Mouse (Mus musculus) kidney, adult 2 months (tissue): ENCODE measurements around the gene Ak8. TPM values are rescaled to one million over a fixed set of nuclear protein-coding genes. Genes with fewer than 3 reads are reported as not detected.

Experiments
- DNase-seq: peaks from one replicate; pipeline ENCODE4 v3.0.0; 2021
- H3K27ac ChIP-seq: fragments of 200-500 bp; 2 replicates; pipeline ENCODE4 v1.5.1; 2012; ENCODE audit warnings: low read depth, low read length, control low read depth, inconsistent platforms; ENCODE audit not compliant: insufficient read depth
- H3K27me3 ChIP-seq: fragments of 200-500 bp; replicated peaks from 2 replicates; pipeline ENCODE4 v1.6.1; 2012; ENCODE audit warnings: mild to moderate bottlenecking, moderate library complexity, low read length, inconsistent platforms; ENCODE audit not compliant: control insufficient read depth, insufficient read depth
- H3K36me3 ChIP-seq: fragments of 200-500 bp; 2 replicates; pipeline ENCODE4 v1.6.1; 2012; ENCODE audit warnings: mild to moderate bottlenecking, moderate library complexity, low read length, inconsistent platforms; ENCODE audit not compliant: control insufficient read depth, insufficient read depth
- H3K4me1 ChIP-seq: fragments of 200-500 bp; 2 replicates; pipeline ENCODE4 v1.6.1; 2011; ENCODE audit warnings: low read length; ENCODE audit not compliant: control insufficient read depth, insufficient read depth
- H3K4me3 ChIP-seq: fragments of 200-500 bp; 2 replicates; pipeline ENCODE4 v1.5.1; 2011; ENCODE audit warnings: mild to moderate bottlenecking, low read depth, low read length, control low read depth; ENCODE audit not compliant: insufficient read depth
- CTCF ChIP-seq: fragments of 200-500 bp; conservative IDR thresholded peaks from 2 replicates; pipeline ENCODE4 v1.5.1; 2011; ENCODE audit warnings: low read depth, mild to moderate bottlenecking, control low read depth, low read length, moderate library complexity, mixed read lengths; ENCODE audit not compliant: insufficient read depth, insufficient read length
- POLR2A ChIP-seq: fragments of 200-500 bp; IDR thresholded peaks from one replicate; pipeline ENCODE4 v1.6.1; 2011; ENCODE audit warnings: low read depth, low read length, control low read depth
- WGBS: fragments of 180-500 bp; shearing (Covaris S2); methylation state at CpG from one replicate; pipeline ENCODE4 v1.1.7; 2018; 5-methylcytosine and 5-hydroxymethylcytosine counted together
- polyA plus RNA-seq: library from polyadenylated mRNA; depleted of rRNA; stranded (reverse); fragments of >200 nt; gene quantifications from 2 replicates; pipeline ENCODE4 v1.2.3, GENCODE M21; 2012; rRNA removed

The Ak8 gene
- polyA plus RNA-seq: 0.34 and 0.36 TPM in 2 replicates

DNA sequence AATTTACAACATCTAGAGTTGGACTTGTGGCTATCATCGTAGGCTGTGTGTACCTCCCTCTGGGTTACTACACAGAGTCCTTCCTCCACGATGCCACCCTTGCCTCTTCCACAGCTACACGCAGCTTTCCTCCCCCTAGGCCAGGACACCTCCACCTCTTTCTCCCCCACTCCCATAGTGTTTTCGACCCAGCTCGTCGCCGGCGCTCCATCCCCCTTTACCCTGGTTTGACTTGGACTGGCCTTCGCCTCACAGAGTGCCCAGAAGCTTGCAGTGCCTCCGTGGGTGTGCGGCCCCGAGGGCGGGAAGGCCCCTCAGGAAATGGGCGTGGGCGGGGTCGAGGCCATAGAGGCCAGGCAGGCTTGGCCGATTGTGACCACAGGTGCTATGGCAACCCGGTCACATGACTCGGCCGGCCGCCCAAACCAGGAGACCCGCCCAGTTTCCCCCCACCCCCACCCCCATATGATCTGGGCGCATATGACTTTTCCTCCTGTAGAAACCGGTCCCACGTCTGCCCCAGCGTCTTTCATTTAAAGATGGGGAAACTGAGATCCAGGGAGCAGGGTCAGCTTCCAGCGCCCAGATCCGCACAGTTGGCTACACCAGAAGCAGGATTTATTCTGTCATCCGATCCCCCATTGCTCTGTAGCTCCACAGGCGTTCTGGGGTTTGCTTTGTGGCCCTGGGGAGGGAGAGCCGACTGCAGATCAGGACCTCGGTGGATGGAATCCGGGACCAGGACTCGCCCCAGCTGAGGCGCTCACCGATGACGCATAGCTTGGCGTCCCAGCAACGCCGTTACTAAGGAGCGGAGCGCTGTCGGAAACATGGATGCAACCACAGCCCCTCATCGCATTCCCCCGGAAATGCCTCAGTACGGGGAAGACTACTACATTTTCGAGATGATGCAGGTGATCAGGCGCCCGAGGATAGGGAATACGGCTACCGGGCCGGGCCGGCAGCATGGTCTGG lies at the start of gene Ak8, which contains the start of gene Spaca9:
Ak8 (plus strand) TSS at position 804 of the 975 bp plus-strand sequence.
Spaca9 (minus strand) TSS at position 367 of the 975 bp plus-strand sequence.
- WGBS: 3% methylated on average over 53 of the region's 53 CpGs
- Histone ChIP-seq H3K27ac (no peak within 1 kb of the TSS), H3K27me3 (no peaks in the 10 kb centered on the region), H3K4me1 (no peaks in the 10 kb centered on the region; the same call in 1 of the 2 replicates), H3K36me3 (no peaks in the 10 kb centered on the region), H3K4me3 (peak within 1 kb of the TSS; percentile 82)
- TF ChIP-seq CTCF (no peak), POLR2A (no peak)
- peak; percentile 71 for DNase-seq

DNA sequence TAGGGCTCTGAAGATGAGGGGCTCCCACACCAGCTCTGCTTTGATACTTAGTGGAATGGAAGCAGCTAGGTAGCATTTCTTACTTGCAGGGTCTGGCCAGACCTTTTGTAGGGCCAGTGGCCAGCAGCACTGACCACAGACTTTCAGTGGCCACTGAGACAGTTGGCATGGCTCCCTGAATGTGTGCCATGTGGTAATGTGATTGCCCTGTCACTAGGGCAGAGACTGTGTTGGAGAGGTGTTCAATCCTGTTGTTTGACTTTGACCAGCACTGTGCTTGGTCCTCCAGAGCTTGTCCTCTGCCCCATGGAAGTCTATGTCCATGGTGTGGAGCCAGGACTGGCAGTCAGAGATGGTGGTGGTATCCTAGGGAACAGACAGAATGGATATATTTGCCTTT lies 49.4 kb upstream of the Ak8 start:
- DNase-seq: peak; percentile 77
- H3K36me3 ChIP-seq: no peaks in the 10 kb centered on the region
- H3K27me3 ChIP-seq: no peaks in the 10 kb centered on the region
- TF ChIP-seq POLR2A (no peak), CTCF (no peak)
- H3K4me1 ChIP-seq: peaks cover 8% of the 10 kb centered on the region; the same call in 1 of the 2 replicates
- no peak overlapping the region for H3K27ac ChIP-seq
- no peak overlapping the region for H3K4me3 ChIP-seq

DNA sequence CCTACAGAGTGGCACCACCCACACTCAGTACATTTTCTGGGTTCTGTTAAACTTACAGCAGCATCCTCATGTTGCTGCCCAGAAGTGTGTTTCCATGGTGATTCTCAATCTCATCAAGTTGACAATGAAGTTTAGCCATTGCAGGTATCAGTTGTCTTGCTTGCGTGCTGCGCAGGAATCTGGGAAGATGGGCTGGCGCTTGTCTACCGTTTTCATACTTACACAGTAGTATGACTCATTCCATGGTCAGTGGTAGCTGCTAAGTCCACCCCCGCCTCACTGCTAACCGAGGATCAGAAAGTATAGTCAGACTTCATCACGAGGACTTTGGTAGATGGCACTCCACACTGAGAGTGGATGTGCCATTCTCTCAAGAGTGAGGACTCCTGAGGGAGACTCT lies 46.6 kb upstream of the Ak8 start:
- WGBS: 95% methylated on average over 7 of the region's 7 CpGs
- Histone ChIP-seq H3K36me3 (no peaks in the 10 kb centered on the region; the same call in 1 of the 2 replicates), H3K4me3 (no peak overlapping the region), H3K27me3 (no peaks in the 10 kb centered on the region), H3K4me1 (peaks cover 2% of the 10 kb centered on the region; the same call in 1 of the 2 replicates), H3K27ac (no peak overlapping the region)
- no peak for TF ChIP-seq POLR2A
- DNase-seq: no peak

DNA sequence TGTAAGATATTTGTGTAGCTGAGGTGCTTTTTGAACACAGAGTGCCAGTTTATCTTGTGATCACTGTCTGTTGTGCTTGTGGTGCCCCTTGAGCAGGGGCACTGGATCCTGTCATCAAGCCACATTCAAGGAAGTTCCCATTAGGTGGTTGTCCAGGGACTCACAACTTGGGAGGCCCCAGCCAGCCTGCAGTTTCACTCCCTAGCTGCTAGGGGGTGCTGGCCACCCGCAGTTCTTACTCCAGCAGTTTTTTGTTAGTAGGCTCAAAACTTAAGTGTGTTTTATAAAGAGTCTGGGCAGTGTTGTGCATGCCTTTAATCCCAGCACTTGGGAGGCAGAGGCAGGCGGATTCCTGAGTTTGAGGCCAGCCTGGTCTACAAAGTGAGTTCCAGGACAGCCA lies 45.7 kb upstream of the Ak8 start:
- no peaks in the 10 kb centered on the region for H3K27me3 ChIP-seq
- H3K36me3 ChIP-seq: no peaks in the 10 kb centered on the region; the same call in 1 of the 2 replicates
- H3K27ac ChIP-seq: no peak overlapping the region
- no peaks in the 10 kb centered on the region; the same call in 1 of the 2 replicates for H3K4me1 ChIP-seq
- DNase-seq: peak; percentile 39
- H3K4me3 ChIP-seq: no peak overlapping the region
- TF ChIP-seq POLR2A (no peak), CTCF (peak; percentile 64)
- 63% methylated on average over 2 of the region's 2 CpGs for WGBS

DNA sequence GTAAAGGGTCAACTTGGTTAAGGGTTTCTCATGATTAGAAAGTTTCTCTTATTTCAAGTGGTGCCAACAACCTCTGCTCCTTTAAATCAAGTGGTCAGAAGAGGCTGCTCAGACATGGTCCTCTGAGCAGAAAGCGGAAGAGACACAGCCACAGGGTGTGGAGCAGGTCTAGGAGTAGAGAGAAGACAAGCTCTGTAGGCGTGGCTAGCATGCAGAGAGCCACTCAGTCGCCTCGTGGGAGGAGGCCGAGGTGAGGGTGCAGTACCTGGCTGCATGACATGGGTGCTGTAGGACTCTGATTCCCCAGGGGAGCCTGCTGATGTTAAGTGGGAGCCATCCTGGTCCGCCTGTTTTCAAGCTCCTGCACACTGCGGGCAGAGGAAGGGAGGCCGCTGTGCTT lies 43.7 kb upstream of the Ak8 start:
- H3K4me3 ChIP-seq: no peak overlapping the region
- no peak overlapping the region for H3K27ac ChIP-seq
- 63% methylated on average over 8 of the region's 8 CpGs for WGBS
- no peaks in the 10 kb centered on the region for H3K27me3 ChIP-seq
- no peak for TF ChIP-seq CTCF
- TF ChIP-seq POLR2A: no peak
- no peaks in the 10 kb centered on the region for H3K4me1 ChIP-seq
- peaks cover 1% of the 10 kb centered on the region; the same call in 1 of the 2 replicates for H3K36me3 ChIP-seq
- DNase-seq: no peak

DNA sequence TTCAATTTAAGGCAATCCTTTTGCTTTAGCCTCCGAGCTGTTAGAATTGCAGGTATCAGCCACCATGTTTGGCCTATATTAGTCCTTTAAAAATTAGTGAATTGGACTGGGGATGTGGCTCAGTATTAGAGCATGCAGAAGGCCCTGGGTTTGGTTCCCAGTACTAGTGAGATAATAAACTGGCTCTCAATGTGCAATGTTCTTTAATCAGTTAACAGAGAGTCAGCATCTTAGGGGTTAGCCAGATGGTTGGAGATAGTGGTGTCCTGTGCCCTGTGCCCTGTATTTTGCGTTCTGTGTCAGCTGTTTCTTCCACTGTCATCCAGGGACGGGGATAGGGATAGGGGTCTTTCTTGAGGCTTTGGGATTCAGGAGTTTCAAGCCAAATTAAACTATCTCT lies 37.1 kb upstream of the Ak8 start:
- H3K27me3 ChIP-seq: no peaks in the 10 kb centered on the region
- no peak overlapping the region for H3K4me3 ChIP-seq
- 94% methylated on average over 3 of the region's 3 CpGs for WGBS
- H3K27ac ChIP-seq: no peak overlapping the region
- H3K36me3 ChIP-seq: peaks cover 2% of the 10 kb centered on the region; the same call in 1 of the 2 replicates
- H3K4me1 ChIP-seq: no peaks in the 10 kb centered on the region
- DNase-seq: no peak
- no peak for TF ChIP-seq CTCF
- no peak for TF ChIP-seq POLR2A

DNA sequence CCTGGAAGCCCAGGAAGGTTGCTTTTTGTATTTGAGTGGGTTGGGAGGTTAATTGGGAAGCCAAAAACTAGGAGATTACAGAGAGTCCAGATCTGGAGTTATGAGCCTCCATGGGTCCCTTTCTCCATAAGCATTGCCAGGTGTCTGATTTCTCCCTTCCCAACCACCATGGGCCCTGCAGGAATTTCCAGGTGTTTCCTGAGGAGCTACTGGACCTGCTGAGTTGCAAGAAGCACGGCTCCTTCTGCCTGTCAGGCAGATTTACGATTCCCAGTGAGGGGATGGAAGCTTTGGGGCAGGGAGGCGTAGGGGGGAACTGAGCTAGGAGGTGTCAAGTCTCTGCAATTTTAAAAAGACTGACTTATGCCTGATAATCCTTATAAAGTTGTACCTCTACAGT lies 34.1 kb upstream of the Ak8 start:
- Histone ChIP-seq H3K4me3 (no peak overlapping the region), H3K36me3 (peaks cover 2% of the 10 kb centered on the region), H3K27ac (no peak overlapping the region), H3K4me1 (no peaks in the 10 kb centered on the region), H3K27me3 (no peaks in the 10 kb centered on the region)
- DNase-seq: no peak
- TF ChIP-seq POLR2A: no peak
- TF ChIP-seq CTCF: no peak
- 60% methylated on average over 3 of the region's 3 CpGs for WGBS
